Mouse (Mus musculus): ENCODE measurements around the gene Ddit4. TPM values are rescaled to one million over a fixed set of nuclear protein-coding genes. Genes with fewer than 3 reads are reported as not detected.

Ddit4 gene
- total RNA-seq, 1 experiment, result 33.9 TPM

DNA sequence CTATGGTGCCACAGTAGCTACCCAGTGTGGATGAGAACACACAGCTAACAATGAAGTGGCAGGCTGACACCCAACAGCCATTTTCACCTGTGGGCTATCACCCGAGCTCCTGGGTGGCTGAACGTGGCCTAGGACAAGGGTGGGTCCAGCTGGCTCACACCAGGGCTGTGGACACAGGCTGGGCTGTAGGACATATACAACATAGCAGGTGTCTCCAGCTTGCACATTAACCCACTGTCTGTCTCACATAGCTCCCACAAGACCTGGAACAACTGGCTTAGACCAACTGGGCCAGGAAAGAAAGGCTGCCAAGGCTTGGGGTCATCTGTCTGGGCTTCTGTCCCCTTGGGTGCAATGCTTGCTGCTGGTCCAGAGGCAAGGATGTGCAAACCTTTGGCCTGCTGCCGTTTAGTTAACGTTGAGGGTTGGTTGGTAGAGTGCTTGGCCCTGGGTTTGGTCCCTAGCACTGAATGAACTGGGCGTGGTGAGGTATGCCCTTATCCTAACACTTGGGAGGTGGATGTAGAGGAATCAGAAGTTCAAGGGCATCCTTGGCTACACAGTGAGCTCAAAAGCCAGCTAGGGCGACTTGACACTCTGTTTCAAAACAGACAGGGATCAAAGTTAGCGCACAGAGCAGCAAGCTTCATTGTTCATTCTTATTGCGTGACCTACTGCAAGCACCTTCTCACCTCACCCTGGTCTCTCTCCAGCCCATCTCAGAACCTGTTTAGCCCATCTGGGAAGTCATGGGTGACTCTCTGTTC lies 36.3 kb downstream of the Ddit4 start:
- in situ Hi-C loops (cut with MboI; ENCODE audit: low sequenced_read_pairs in 2 of 2, unreplicated experiment in 2 of 2), result no loop called here
- H3K9ac ChIP-seq (ENCODE audit: insufficient read depth, low read depth, low read length, poor library complexity, severe bottlenecking), result no peak overlapping the region
- H3K9me3 ChIP-seq (ENCODE audit: control insufficient read depth, insufficient read depth, low read depth, low read length), result no peaks in the 10 kb centered on the region

GRCm38 (mm10) chr10:59911561-59912198 lies 40.0 kb downstream of the Ddit4 start:
- H3K9me3 ChIP-seq (ENCODE audit: control insufficient read depth, insufficient read depth, low read depth, low read length), result no peaks in the 10 kb centered on the region
- no peak overlapping the region for H3K27ac ChIP-seq (ENCODE audit: insufficient read depth, low read depth, low read length, poor library complexity, severe bottlenecking)
- H3K36me3 ChIP-seq (ENCODE audit: control insufficient read depth, insufficient read depth, low read length, poor library complexity, severe bottlenecking), result no peaks in the 10 kb centered on the region
- peak overlapping the region; percentile 41 to 52 for H3K4me3 ChIP-seq (ENCODE audit: insufficient read depth in 1 of 2, low read depth in 1 of 2, low read length in 2 of 2, poor library complexity in 1 of 2, severe bottlenecking in 1 of 2)
- H3K9ac ChIP-seq (ENCODE audit: insufficient read depth, low read depth, low read length, poor library complexity, severe bottlenecking), result peak overlapping the region; percentile 7; the same call in 1 of the 2 replicates
- in situ Hi-C loops (cut with MboI; ENCODE audit: low sequenced_read_pairs in 2 of 2, unreplicated experiment in 2 of 2), result no loop called here
- TF ChIP-seq ZNF384 (IDR thresholded peaks at IDR 0.05; ENCODE audit: low read depth, low read length) (no peak), CHD2 (IDR thresholded peaks at IDR 0.05; ENCODE audit: low read depth, low read length) (no peak), HCFC1 (IDR thresholded peaks at IDR 0.05; ENCODE audit: borderline replicate concordance, insufficient read depth, low read length) (no peak), ZC3H11A (IDR thresholded peaks at IDR 0.05; ENCODE audit: borderline replicate concordance, low read depth, low read length) (no peak), MAFK (IDR thresholded peaks at IDR 0.05; ENCODE audit: insufficient read depth, low read depth, low read length) (no peak)
- H3K4me1 ChIP-seq (ENCODE audit: control insufficient read depth in 2 of 2, insufficient read depth in 2 of 2, low read length in 2 of 2, poor library complexity in 1 of 2), result peaks cover 16 to 47% of the 10 kb centered on the region in 2 experiments; a peak in 3 of 4 replicates
- no peak for DNase-seq (ENCODE audit: low read depth, low spot score)

More for the DNA sequence above, 36.3 kb downstream of the Ddit4 start:
- peaks cover 14 to 37% of the 10 kb centered on the region in 2 experiments; a peak in 3 of 4 replicates for H3K4me1 ChIP-seq (ENCODE audit: control insufficient read depth in 2 of 2, insufficient read depth in 2 of 2, low read length in 2 of 2, poor library complexity in 1 of 2)
- H3K36me3 ChIP-seq (ENCODE audit: control insufficient read depth, insufficient read depth, low read length, poor library complexity, severe bottlenecking), result no peaks in the 10 kb centered on the region
- no peak overlapping the region for H3K4me3 ChIP-seq (ENCODE audit: insufficient read depth in 1 of 2, low read depth in 1 of 2, low read length in 2 of 2, poor library complexity in 1 of 2, severe bottlenecking in 1 of 2)
- TF ChIP-seq CHD2 (IDR thresholded peaks at IDR 0.05; ENCODE audit: low read depth, low read length), result no peak
- no peak for TF ChIP-seq HCFC1 (IDR thresholded peaks at IDR 0.05; ENCODE audit: borderline replicate concordance, insufficient read depth, low read length)
- no peak for TF ChIP-seq ZNF384 (IDR thresholded peaks at IDR 0.05; ENCODE audit: low read depth, low read length)
- TF ChIP-seq MAFK (IDR thresholded peaks at IDR 0.05; ENCODE audit: insufficient read depth, low read depth, low read length), result no peak
- TF ChIP-seq ZC3H11A (IDR thresholded peaks at IDR 0.05; ENCODE audit: borderline replicate concordance, low read depth, low read length), result no peak
- DNase-seq (ENCODE audit: low read depth, low spot score), result no peak
- H3K27ac ChIP-seq (ENCODE audit: insufficient read depth, low read depth, low read length, poor library complexity, severe bottlenecking), result no peak overlapping the region

GRCm38 (mm10) chr10:59911091-59911490 lies 40.5 kb downstream of the Ddit4 start:
- Histone ChIP-seq H3K4me3 (ENCODE audit: insufficient read depth in 1 of 2, low read depth in 1 of 2, low read length in 2 of 2, poor library complexity in 1 of 2, severe bottlenecking in 1 of 2) (peak overlapping the region; percentile 41 to 52), H3K27ac (ENCODE audit: insufficient read depth, low read depth, low read length, poor library complexity, severe bottlenecking) (no peak overlapping the region), H3K36me3 (ENCODE audit: control insufficient read depth, insufficient read depth, low read length, poor library complexity, severe bottlenecking) (no peaks in the 10 kb centered on the region), H3K4me1 (ENCODE audit: control insufficient read depth in 2 of 2, insufficient read depth in 2 of 2, low read length in 2 of 2, poor library complexity in 1 of 2) (peaks cover 16 to 45% of the 10 kb centered on the region in 2 experiments; a peak in 3 of 4 replicates), H3K9ac (ENCODE audit: insufficient read depth, low read depth, low read length, poor library complexity, severe bottlenecking) (peak overlapping the region; percentile 7; the same call in 1 of the 2 replicates), H3K9me3 (ENCODE audit: control insufficient read depth, insufficient read depth, low read depth, low read length) (no peaks in the 10 kb centered on the region)
- no peak for TF ChIP-seq MAFK (IDR thresholded peaks at IDR 0.05; ENCODE audit: insufficient read depth, low read depth, low read length)
- no peak for TF ChIP-seq HCFC1 (IDR thresholded peaks at IDR 0.05; ENCODE audit: borderline replicate concordance, insufficient read depth, low read length)
- TF ChIP-seq ZC3H11A (IDR thresholded peaks at IDR 0.05; ENCODE audit: borderline replicate concordance, low read depth, low read length), result no peak
- TF ChIP-seq ZNF384 (IDR thresholded peaks at IDR 0.05; ENCODE audit: low read depth, low read length), result no peak
- TF ChIP-seq CHD2 (IDR thresholded peaks at IDR 0.05; ENCODE audit: low read depth, low read length), result no peak
- no peak for DNase-seq (ENCODE audit: low read depth, low spot score)
- in situ Hi-C loops (cut with MboI; ENCODE audit: low sequenced_read_pairs in 2 of 2, unreplicated experiment in 2 of 2), result no loop called here

- no peak for TF ChIP-seq ZC3H11A (IDR thresholded peaks at IDR 0.05; ENCODE audit: borderline replicate concordance, low read depth, low read length)
- no peak for TF ChIP-seq MAFK (IDR thresholded peaks at IDR 0.05; ENCODE audit: insufficient read depth, low read depth, low read length)
- no peak for TF ChIP-seq ZNF384 (IDR thresholded peaks at IDR 0.05; ENCODE audit: low read depth, low read length)
- Histone ChIP-seq H3K4me3 (ENCODE audit: insufficient read depth in 1 of 2, low read depth in 1 of 2, low read length in 2 of 2, poor library complexity in 1 of 2, severe bottlenecking in 1 of 2) (peak overlapping the region; percentile 37 to 40), H3K9ac (ENCODE audit: insufficient read depth, low read depth, low read length, poor library complexity, severe bottlenecking) (no peak overlapping the region), H3K4me1 (ENCODE audit: control insufficient read depth in 2 of 2, insufficient read depth in 2 of 2, low read length in 2 of 2, poor library complexity in 1 of 2) (peaks cover 11 to 33% of the 10 kb centered on the region in 2 experiments; a peak in 3 of 4 replicates), H3K27ac (ENCODE audit: insufficient read depth, low read depth, low read length, poor library complexity, severe bottlenecking) (peak overlapping the region; percentile 36; the same call in 1 of the 2 replicates), H3K9me3 (ENCODE audit: control insufficient read depth, insufficient read depth, low read depth, low read length) (no peaks in the 10 kb centered on the region), H3K36me3 (ENCODE audit: control insufficient read depth, insufficient read depth, low read length, poor library complexity, severe bottlenecking) (no peaks in the 10 kb centered on the region)
- no peak for DNase-seq (ENCODE audit: low read depth, low spot score)
- in situ Hi-C loops (cut with MboI; ENCODE audit: low sequenced_read_pairs in 2 of 2, unreplicated experiment in 2 of 2), result no loop called here
Observed at GRCm38 (mm10) chr10:59909357-59909847, 42.2 kb downstream of the Ddit4 start.
